Mouse (Mus musculus) brain, embryonic 14.5 days (tissue): Measurements from ENCODE around the gene Flt4.

Experiments used
- CTCF ChIP-seq: fragments of 200-500 bp; IDR thresholded peaks from 2 replicates; pipeline ENCODE4 v1.5.1; 2012; ENCODE audit warnings: inconsistent platforms, mild to moderate bottlenecking, moderate library complexity, borderline replicate concordance; ENCODE audit not compliant: insufficient read depth, insufficient read length; ENCODE audit errors: extremely low read depth
- POLR2A ChIP-seq: fragments of 200-500 bp; IDR thresholded peaks from 2 replicates; pipeline ENCODE4 v1.6.1; 2012; ENCODE audit warnings: mild to moderate bottlenecking, inconsistent platforms, borderline replicate concordance; ENCODE audit not compliant: poor library complexity, insufficient read depth, insufficient read length, severe bottlenecking; ENCODE audit errors: extremely low read depth

GRCm38 (mm10) chr11:49702014-49702413 lies 93.0 kb downstream of the Flt4 start:
- TF ChIP-seq POLR2A: no peak
- no peak for TF ChIP-seq CTCF
